Mouse (Mus musculus): ENCODE data around the gene Cpn1. TPM values are rescaled to one million over a fixed set of nuclear protein-coding genes. Genes with fewer than 3 reads are reported as not detected.

The Cpn1 gene
- polyA plus RNA-seq, 1 experiment from 2014 or later, result 82.1 TPM

DNA sequence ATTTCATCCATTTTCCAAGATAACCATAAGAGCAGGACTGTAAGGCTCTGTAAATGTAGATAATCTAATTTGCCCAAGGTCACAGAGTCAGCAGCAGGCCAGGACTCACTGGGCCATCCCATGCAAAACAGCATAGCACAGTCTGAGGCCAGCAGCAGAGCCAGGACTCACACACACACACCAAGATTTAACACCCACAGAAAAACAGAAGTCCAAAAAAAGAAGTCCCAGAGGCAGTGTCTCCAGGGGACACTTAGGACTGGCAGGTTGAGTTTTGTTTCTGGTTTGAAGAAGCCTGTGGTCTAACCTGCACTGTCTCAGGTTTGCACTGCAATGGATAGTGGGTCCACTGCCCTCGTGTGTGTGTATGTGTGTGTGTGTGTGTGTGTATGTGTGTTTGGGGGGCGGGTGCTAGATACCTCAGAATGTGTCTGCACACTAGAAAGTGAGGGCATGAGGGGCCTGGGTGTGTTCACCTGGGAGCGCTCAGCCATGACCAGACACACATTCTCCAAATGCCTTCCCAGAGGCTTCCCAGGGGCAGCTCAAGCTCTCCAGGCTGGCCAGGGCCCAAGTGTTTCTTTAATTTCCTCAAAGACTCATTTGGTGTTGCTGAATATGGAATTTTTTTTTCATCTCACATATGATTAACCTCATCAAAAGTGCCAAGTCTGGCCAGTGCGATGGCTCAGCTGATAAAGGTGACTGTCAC lies 73.4 kb downstream of the Cpn1 start:
- TF ChIP-seq CTCF (IDR thresholded peaks at IDR 0.05; ENCODE audit: low read depth), result no peak
- H3K4me3 ChIP-seq (replicated peaks; ENCODE audit: low read depth, low read length), result no peak overlapping the region
- H3K36me3 ChIP-seq (ENCODE audit: insufficient read depth, low read length), result 0 out of 2 replicates have a peak, but pooled peaks cover 13% of the 10 kb centered on the region
- no peak overlapping the region for H3K9ac ChIP-seq (ENCODE audit: low read depth, low read length)
- DNase-seq (ENCODE audit: low spot score) (no peak), ATAC-seq (replicated peaks; ENCODE audit: low FRiP score, low read depth) (no peak; the same call in 1 of the 2 replicates)
- 0 out of 2 replicates have a peak, but pooled peaks cover 7% of the 10 kb centered on the region for H3K4me1 ChIP-seq (replicated peaks; ENCODE audit: insufficient read depth, low read length)
- no peaks in the 10 kb centered on the region for H3K9me3 ChIP-seq (replicated peaks; ENCODE audit: low read length)
- H3K27ac ChIP-seq, result no peak overlapping the region
- no peak overlapping the region for H3K4me2 ChIP-seq (ENCODE audit: low read length)
- WGBS, result 80% methylated on average over 4 of the region's 4 CpGs
- no peaks in the 10 kb centered on the region for H3K27me3 ChIP-seq (ENCODE audit: insufficient read depth, low read length)

DNA sequence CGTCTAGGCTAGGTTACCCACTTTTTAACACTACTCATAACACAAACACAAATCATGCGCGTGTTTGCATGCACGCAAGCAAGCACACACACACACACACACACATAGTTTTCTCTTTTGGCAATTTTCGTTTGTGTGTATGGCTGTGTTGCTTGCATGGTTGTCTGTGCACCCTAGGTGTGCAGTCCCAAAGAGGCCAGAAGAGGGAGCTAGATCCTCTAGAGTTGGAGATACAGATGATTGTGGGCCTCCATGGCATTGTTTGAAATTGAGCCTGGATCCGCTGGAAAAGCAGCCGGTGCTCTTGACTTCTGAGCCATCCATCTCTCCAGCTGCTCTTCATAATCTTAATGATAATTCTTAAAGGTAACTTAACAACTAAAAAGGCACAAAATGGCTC lies 79.9 kb downstream of the Cpn1 start:
- no peak overlapping the region for H3K9ac ChIP-seq (ENCODE audit: low read depth, low read length)
- no peak overlapping the region for H3K4me2 ChIP-seq (ENCODE audit: low read length)
- WGBS, result 94% methylated on average over 7 of the region's 7 CpGs
- H3K36me3 ChIP-seq (ENCODE audit: insufficient read depth, low read length), result 0 out of 2 replicates have a peak, but pooled peaks cover 22% of the 10 kb centered on the region
- H3K4me3 ChIP-seq (replicated peaks; ENCODE audit: low read depth, low read length), result no peak overlapping the region
- H3K9me3 ChIP-seq (replicated peaks; ENCODE audit: low read length), result no peaks in the 10 kb centered on the region
- H3K4me1 ChIP-seq (replicated peaks; ENCODE audit: insufficient read depth, low read length), result no peaks in the 10 kb centered on the region
- ATAC-seq (replicated peaks; ENCODE audit: low FRiP score, low read depth) (no peak), DNase-seq (ENCODE audit: low spot score) (no peak)
- TF ChIP-seq CTCF (IDR thresholded peaks at IDR 0.05; ENCODE audit: low read depth), result peak; percentile 41; the same call in 1 of the 2 replicates
- no peak overlapping the region for H3K27ac ChIP-seq
- no peaks in the 10 kb centered on the region for H3K27me3 ChIP-seq (ENCODE audit: insufficient read depth, low read length)

Other genes with a start within 250 kb of the Cpn1 start
- 24.0 and 24.9 TPM in 2 replicates for gene Cutc, start 233.6 kb downstream of the Cpn1 start, polyA plus RNA-seq (2015; fragmentation: Nextera tagmentation; extraction: Ambion mirVana)
- gene Cox15, start 233.6 kb downstream of the Cpn1 start, polyA plus RNA-seq (2015; fragmentation: Nextera tagmentation; extraction: Ambion mirVana), result 6.4 and 7.7 TPM in 2 replicates
- gene Abcc2, start 204.4 kb downstream of the Cpn1 start, polyA plus RNA-seq (2015; fragmentation: Nextera tagmentation; extraction: Ambion mirVana), result 7.4 and 7.9 TPM in 2 replicates
- 19.2 and 20.7 TPM in 2 replicates for gene Dnmbp, start 46.4 kb downstream of the Cpn1 start, polyA plus RNA-seq (2015; fragmentation: Nextera tagmentation; extraction: Ambion mirVana)
- gene Cyp2c23, start 42.7 kb upstream of the Cpn1 start, polyA plus RNA-seq (2015; fragmentation: Nextera tagmentation; extraction: Ambion mirVana), result 1.1 and 1.7 TPM in 2 replicates
- 44.4 and 47.5 TPM in 2 replicates for gene Erlin1, start 83.2 kb upstream of the Cpn1 start, polyA plus RNA-seq (2015; fragmentation: Nextera tagmentation; extraction: Ambion mirVana)
- gene Chuk, start 120.9 kb upstream of the Cpn1 start, polyA plus RNA-seq (2015; fragmentation: Nextera tagmentation; extraction: Ambion mirVana), result 43.3 and 47.5 TPM in 2 replicates
- gene Cwf19l1, start 149.3 kb upstream of the Cpn1 start, polyA plus RNA-seq (2015; fragmentation: Nextera tagmentation; extraction: Ambion mirVana), result 23.7 and 24.1 TPM in 2 replicates
- 89.6 and 93.1 TPM in 2 replicates for gene Bloc1s2, start 159.9 kb upstream of the Cpn1 start, polyA plus RNA-seq (2015; fragmentation: Nextera tagmentation; extraction: Ambion mirVana)
- gene Pkd2l1, start 205.9 kb upstream of the Cpn1 start, polyA plus RNA-seq (2015; fragmentation: Nextera tagmentation; extraction: Ambion mirVana), result 0.08 TPM in 1 of 2 replicates, not detected in the other
- 0.28 and 0.66 TPM in 2 replicates for gene Scd3, start 216.7 kb upstream of the Cpn1 start, polyA plus RNA-seq (2015; fragmentation: Nextera tagmentation; extraction: Ambion mirVana)

Measured in kidney, postnatal 0 days (tissue).